Mouse (Mus musculus) MEL (cell line): Measurements from ENCODE around the gene Enpp4. TPM values are rescaled to one million over a fixed set of nuclear protein-coding genes. Genes with fewer than 3 reads are reported as not detected.

ENCODE experiments used
- DNase-seq: peaks from one replicate; pipeline ENCODE4 v3.0.0; 2011; ENCODE audit warnings: low read depth, low spot score
- H3K27ac ChIP-seq: 2 replicates; pipeline ENCODE4 v1.5.1; 2012; ENCODE audit warnings: low read depth, mild to moderate bottlenecking, control low read depth, low read length, moderate library complexity; ENCODE audit not compliant: control insufficient read depth
- H3K27me3 ChIP-seq, 2 experiments: fragments of 150-350 bp in 1 of 2; sonication (generic) in 1 of 2; 2 replicates each; pipeline ENCODE4 v1.6.1; 2012; ENCODE audit warnings: low read length in 2 of 2, mild to moderate bottlenecking in 2 of 2, improper control_type of control experiment in 1 of 2, moderate library complexity in 1 of 2; ENCODE audit not compliant: insufficient read depth in 2 of 2, control insufficient read depth in 1 of 2
- H3K36me3 ChIP-seq, 2 experiments: 2 replicates each; pipeline ENCODE4 v1.6.1; 2012 to 2014; ENCODE audit warnings: low read length in 2 of 2, improper control_type of control experiment in 1 of 2, inconsistent platforms in 1 of 2, mild to moderate bottlenecking in 1 of 2; ENCODE audit not compliant: insufficient read depth in 2 of 2, control insufficient read depth in 1 of 2
- H3K4me1 ChIP-seq, 2 experiments: fragments of 150-350 bp in 1 of 2; sonication (generic) in 1 of 2; 2 replicates each; pipeline ENCODE4 v1.6.1; 2012; ENCODE audit warnings: low read length in 2 of 2, improper control_type of control experiment in 1 of 2, mild to moderate bottlenecking in 1 of 2; ENCODE audit not compliant: insufficient read depth in 2 of 2, control insufficient read depth in 1 of 2
- H3K4me3 ChIP-seq, 2 experiments: fragments of 150-350 bp in 1 of 2; sonication (generic) in 1 of 2; 2 replicates each; pipeline ENCODE4 v1.5.1; 2012; ENCODE audit warnings: low read depth in 2 of 2, low read length in 2 of 2, mild to moderate bottlenecking in 2 of 2, moderate library complexity in 2 of 2, control low read depth in 1 of 2, improper control_type of control experiment in 1 of 2; ENCODE audit not compliant: control insufficient read depth in 1 of 2, insufficient read depth in 1 of 2
- H3K79me2 ChIP-seq: 2 replicates; pipeline ENCODE4 v1.6.1; 2012; ENCODE audit warnings: mild to moderate bottlenecking, low read length, moderate library complexity; ENCODE audit not compliant: control insufficient read depth, poor library complexity, insufficient read depth
- H3K9ac ChIP-seq: 2 replicates; pipeline ENCODE4 v1.6.1; 2012; ENCODE audit warnings: low read depth, mild to moderate bottlenecking, control low read depth, low read length, moderate library complexity; ENCODE audit not compliant: control insufficient read depth, poor library complexity, severe bottlenecking
- H3K9me3 ChIP-seq: fragments of 150-350 bp; sonication (generic); replicated peaks from 2 replicates; pipeline ENCODE4 v1.6.1; 2012; ENCODE audit warnings: mild to moderate bottlenecking, low read length, improper control_type of control experiment, moderate library complexity; ENCODE audit not compliant: insufficient read depth
- BHLHE40 ChIP-seq: IDR thresholded peaks from 2 replicates; pipeline ENCODE4 v1.6.1; 2012; ENCODE audit warnings: low read depth, mild to moderate bottlenecking, inconsistent platforms, low read length, improper control_type of control experiment, borderline replicate concordance
- CHD1 ChIP-seq: IDR thresholded peaks from 2 replicates; pipeline ENCODE4 v1.6.1; 2012; ENCODE audit warnings: low read depth, mild to moderate bottlenecking, inconsistent platforms, low read length, improper control_type of control experiment
- CHD2 ChIP-seq: IDR thresholded peaks from 2 replicates; pipeline ENCODE4 v1.6.1; 2011; ENCODE audit warnings: low read length, improper control_type of control experiment
- E2F4 ChIP-seq: IDR thresholded peaks from 2 replicates; pipeline ENCODE4 v1.6.1; 2011; ENCODE audit warnings: low read depth, low read length, improper control_type of control experiment, borderline replicate concordance
- ELF1 ChIP-seq: IDR thresholded peaks from 2 replicates; pipeline ENCODE4 v1.6.1; 2014; ENCODE audit warnings: low read depth, mild to moderate bottlenecking, inconsistent platforms, low read length, improper control_type of control experiment, moderate library complexity
- EP300 ChIP-seq, 2 experiments: IDR thresholded peaks; 2 replicates each; pipeline ENCODE4 v1.6.1; 2011; ENCODE audit warnings: improper control_type of control experiment in 2 of 2, low read length in 2 of 2, low read depth in 1 of 2, mild to moderate bottlenecking in 1 of 2
- ETS1 ChIP-seq: IDR thresholded peaks from 2 replicates; pipeline ENCODE4 v1.6.1; 2012; ENCODE audit warnings: low read depth, mild to moderate bottlenecking, inconsistent platforms, low read length, improper control_type of control experiment, moderate library complexity
- GATA1 ChIP-seq: IDR thresholded peaks from 2 replicates; pipeline ENCODE4 v1.6.1; 2011; ENCODE audit warnings: low read depth, low read length, improper control_type of control experiment
- JUND ChIP-seq: IDR thresholded peaks from 2 replicates; pipeline ENCODE4 v1.6.1; 2011; ENCODE audit warnings: low read depth, mild to moderate bottlenecking, improper control_type of control experiment, low read length
- MAFK ChIP-seq: IDR thresholded peaks from 2 replicates; pipeline ENCODE4 v1.6.1; 2011; ENCODE audit warnings: low read depth, mild to moderate bottlenecking, low read length, improper control_type of control experiment, borderline replicate concordance
- MAX ChIP-seq: IDR thresholded peaks from 2 replicates; pipeline ENCODE4 v1.6.1; 2011; ENCODE audit warnings: low read length, improper control_type of control experiment
- MXI1 ChIP-seq: IDR thresholded peaks from 2 replicates; pipeline ENCODE4 v1.6.1; 2011; ENCODE audit warnings: mild to moderate bottlenecking, low read depth, low read length, improper control_type of control experiment
- MYB ChIP-seq: IDR thresholded peaks from 2 replicates; pipeline ENCODE4 v1.6.1; 2011; ENCODE audit warnings: mild to moderate bottlenecking, low read depth, low read length, improper control_type of control experiment
- MYC ChIP-seq: IDR thresholded peaks from 2 replicates; pipeline ENCODE4 v1.6.1; 2011; ENCODE audit warnings: low read depth, mild to moderate bottlenecking, low read length, improper control_type of control experiment, moderate library complexity
- NRF1 ChIP-seq: IDR thresholded peaks from 2 replicates; pipeline ENCODE4 v1.6.1; 2014; ENCODE audit warnings: low read depth, mild to moderate bottlenecking, inconsistent platforms, low read length, improper control_type of control experiment, moderate library complexity; ENCODE audit not compliant: poor library complexity, insufficient read depth, severe bottlenecking
- POLR2AphosphoS2 ChIP-seq: IDR thresholded peaks from 2 replicates; pipeline ENCODE4 v1.6.1; 2011; ENCODE audit warnings: low read length, improper control_type of control experiment
- RCOR1 ChIP-seq: IDR thresholded peaks from 2 replicates; pipeline ENCODE4 v1.6.1; 2012; ENCODE audit warnings: low read depth, mild to moderate bottlenecking, inconsistent platforms, low read length, improper control_type of control experiment
- SMC3 ChIP-seq: IDR thresholded peaks from 2 replicates; pipeline ENCODE4 v1.6.1; 2011; ENCODE audit warnings: low read depth, low read length, improper control_type of control experiment
- TAL1 ChIP-seq: IDR thresholded peaks from 2 replicates; pipeline ENCODE4 v1.6.1; 2012; ENCODE audit warnings: mild to moderate bottlenecking, inconsistent platforms, low read length, moderate library complexity, mixed read lengths
- TBP ChIP-seq: IDR thresholded peaks from 2 replicates; pipeline ENCODE4 v1.8.0; 2011; ENCODE audit warnings: low read depth, low read length, improper control_type of control experiment
- USF2 ChIP-seq, 2 experiments: IDR thresholded peaks; 2 replicates each; pipeline ENCODE4 v1.6.1; 2011 to 2012; ENCODE audit warnings: improper control_type of control experiment in 2 of 2, low read length in 2 of 2, borderline replicate concordance in 1 of 2, inconsistent platforms in 1 of 2, low read depth in 1 of 2, mild to moderate bottlenecking in 1 of 2; ENCODE audit not compliant: insufficient read depth in 1 of 2
- ZC3H11A ChIP-seq: IDR thresholded peaks from 2 replicates; pipeline ENCODE4 v1.6.1; 2012; ENCODE audit warnings: low read depth, mild to moderate bottlenecking, inconsistent platforms, low read length, improper control_type of control experiment
- ZMIZ1 ChIP-seq: IDR thresholded peaks from 2 replicates; pipeline ENCODE4 v1.6.1; 2012; ENCODE audit warnings: low read depth, mild to moderate bottlenecking, inconsistent platforms, low read length, improper control_type of control experiment, moderate library complexity
- polyA plus RNA-seq, 2 experiments: library from polyadenylated mRNA; stranded (reverse) in 1 of 2; unstranded in 1 of 2; fragments of >175 nt in 1 of 2; fragments of >200 nt in 1 of 2; gene quantifications; 2 replicates each; pipeline versions ENCODE4 v1.2.1 to v1.2.4; 2012; ENCODE audit warnings: low replicate concordance in 2 of 2, low read depth in 1 of 2; ENCODE audit not compliant: insufficient read length in 2 of 2, insufficient read depth in 1 of 2, missing spikeins in 1 of 2
- total RNA-seq: library from RNA; depleted of rRNA; stranded (reverse); fragments of 300-350 nt; gene quantifications from 2 replicates; pipeline ENCODE4 v1.2.3, GENCODE M21; 2012

Gene Enpp4
- total and polyA plus RNA-seq, 3 experiments, result 13.9 to 21.7 TPM; not detected in 1

DNA sequence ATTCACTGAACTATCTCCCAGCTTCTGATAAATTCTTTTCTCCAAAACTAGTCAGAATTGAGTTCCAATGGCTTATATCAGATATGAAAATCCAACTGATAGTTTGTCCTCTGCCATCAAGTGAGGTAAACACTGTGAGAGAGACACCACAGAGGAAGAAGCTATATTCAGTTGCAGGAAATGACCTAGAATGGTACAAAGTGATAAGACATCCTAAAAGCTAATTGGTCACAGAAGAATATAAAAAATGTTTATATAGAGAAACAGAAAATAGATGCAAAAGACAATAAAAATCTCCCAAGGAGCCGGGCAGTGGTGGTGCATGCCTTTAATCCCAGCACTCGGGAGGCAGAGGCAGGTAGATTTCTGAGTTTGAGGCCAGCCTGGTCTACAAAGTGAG, 11.0 kb upstream of the Enpp4 start (continued):
- TF ChIP-seq RCOR1, result no peak
- no peak for TF ChIP-seq ELF1
- no peak for TF ChIP-seq TBP
- TF ChIP-seq BHLHE40, result no peak
- peak; percentile 38 for TF ChIP-seq TAL1
- no peak for TF ChIP-seq POLR2AphosphoS2
- TF ChIP-seq MYC, result no peak
- TF ChIP-seq MAFK, result no peak
- peak; percentile 49; the same call in 1 of the 2 replicates for TF ChIP-seq MYB
- peak; percentile 53; the same call in 1 of the 2 replicates for TF ChIP-seq GATA1
- TF ChIP-seq SMC3, result no peak
- TF ChIP-seq ETS1, result peak; percentile 45; the same call in 1 of the 2 replicates
- TF ChIP-seq NRF1, result no peak
- TF ChIP-seq MXI1, result 0 out of 2 replicates have a peak, but pooled peaks have one; percentile 7

DNA sequence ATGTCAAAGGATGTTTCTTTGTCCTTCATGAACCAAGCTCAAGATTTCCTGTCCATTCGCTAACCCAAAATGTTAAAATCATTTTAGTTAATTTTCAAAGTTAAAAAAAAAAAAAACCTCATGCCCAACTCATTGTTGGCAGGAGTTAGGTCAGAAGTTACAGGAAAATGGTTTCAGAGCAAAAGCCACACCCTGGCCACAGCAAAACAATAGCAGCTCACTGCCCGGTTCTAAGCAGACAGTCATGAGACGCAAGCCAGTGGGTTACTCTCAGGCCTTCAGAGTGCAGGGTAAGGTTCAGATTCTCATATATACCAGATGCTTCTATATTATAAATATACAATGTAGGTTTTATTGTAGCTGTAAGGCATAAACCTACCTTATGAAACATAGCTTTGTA, 2.7 kb upstream of the Enpp4 start:
- H3K27me3 ChIP-seq, result no peaks in the 10 kb centered on the region
- no peak overlapping the region for H3K4me3 ChIP-seq
- H3K4me1 ChIP-seq, result peaks cover 12 to 14% of the 10 kb centered on the region in 2 experiments
- H3K27ac ChIP-seq, result peak overlapping the region; percentile 52
- no peak for TF ChIP-seq USF2 (IDR thresholded peaks at IDR 0.05; ENCODE audit: borderline replicate concordance in 1 of 2, insufficient read depth in 1 of 2, low read depth in 1 of 2, low read length in 2 of 2)
- no peak for TF ChIP-seq TBP
- no peak for TF ChIP-seq JUND
- TF ChIP-seq SMC3, result no peak
- TF ChIP-seq CHD1, result no peak
- TF ChIP-seq MYC, result no peak
- no peak for TF ChIP-seq BHLHE40
- no peak for TF ChIP-seq MAX
- TF ChIP-seq RCOR1, result no peak
- TF ChIP-seq GATA1, result no peak
- TF ChIP-seq POLR2AphosphoS2, result no peak
- TF ChIP-seq ZMIZ1, result no peak
- no peak for TF ChIP-seq ZC3H11A
- TF ChIP-seq MYB, result no peak
- no peak for TF ChIP-seq EP300 (IDR thresholded peaks at IDR 0.05; ENCODE audit: low read depth in 1 of 2, low read length in 2 of 2)
- no peak for TF ChIP-seq CHD2
- TF ChIP-seq ELF1, result no peak
- no peak for TF ChIP-seq NRF1
- no peak for TF ChIP-seq ETS1
- no peak for TF ChIP-seq E2F4
- H3K9me3 ChIP-seq, result no peaks in the 10 kb centered on the region
- DNase-seq, result no peak
- 0 out of 2 replicates have a peak overlapping the region, but pooled peaks have one; percentile 14 for H3K9ac ChIP-seq
- peaks cover 15% of the 10 kb centered on the region for H3K79me2 ChIP-seq
- H3K36me3 ChIP-seq, result peaks cover 0 to 28% of the 10 kb centered on the region in 2 experiments; a peak in 2 of 4 replicates
